8 mouse cellular contexts compared by ENCODE assay signal in genomic region chr8:107435421-107435961, GRCm38 (mm10). TPM values are rescaled to one million over a fixed set of nuclear protein-coding genes. Genes with fewer than 3 reads are reported as not detected.
DNase-seq lines count a peak whose midpoint lies in the region; ATAC-seq and TF ChIP-seq lines count a peak whose summit lies in the region.

No protein-coding gene starts in this region.

- intact Hi-C loops in left cerebral cortex, postnatal 36 days (cut with DNase I): no loop called here

- H3K9ac ChIP-seq in kidney, embryonic 15.5 days: peak overlapping the region; percentile 86
- H3K9ac ChIP-seq in intestine, embryonic 15.5 days: peak overlapping the region; percentile 92; the same call in 1 of the 2 replicates

- no peaks in the 10 kb centered on the region for H3K9me3 ChIP-seq in kidney, embryonic 15.5 days (replicated peaks)
- H3K9me3 ChIP-seq in intestine, embryonic 15.5 days: no peaks in the 10 kb centered on the region

- DNase-seq in kidney, adult 9 months: no peak
- DNase-seq in gastrocnemius, postnatal 4 days (ENCODE audit: low spot score in 2 of 2): no peak
- no peak for DNase-seq in left cerebral cortex, postnatal 36 days (ENCODE audit: low spot score in 2 of 2)
- DNase-seq in kidney, adult 18-20 months: no peak

- no peak for TF ChIP-seq CTCF in bone marrow macrophage, adult 2 months (IDR thresholded peaks at IDR 0.05; ENCODE audit: low read depth, low read length)

- H3K4me1 ChIP-seq in kidney, embryonic 15.5 days: peaks cover 20% of the 10 kb centered on the region
- peaks cover 19% of the 10 kb centered on the region for H3K4me1 ChIP-seq in bone marrow macrophage, adult 2 months (ENCODE audit: control insufficient read depth, insufficient read depth, low read length)
- H3K4me1 ChIP-seq in intestine, embryonic 15.5 days (replicated peaks): 0 out of 2 replicates have a peak, but pooled peaks cover 11% of the 10 kb centered on the region

- peak overlapping the region; percentile 81 for H3K4me3 ChIP-seq in kidney, embryonic 15.5 days (replicated peaks)
- H3K4me3 ChIP-seq in bone marrow macrophage, adult 2 months (ENCODE audit: insufficient read depth, low read length): peak overlapping the region; percentile 73
- peak overlapping the region; percentile 90 for H3K4me3 ChIP-seq in intestine, embryonic 15.5 days (replicated peaks)

- H3K4me2 ChIP-seq in kidney, embryonic 15.5 days: peak overlapping the region; percentile 70
- peak overlapping the region; percentile 82 for H3K4me2 ChIP-seq in intestine, embryonic 15.5 days (replicated peaks)

- no peak for TF ChIP-seq POLR2A in bone marrow macrophage, adult 2 months (IDR thresholded peaks at IDR 0.05; ENCODE audit: borderline replicate concordance, low read depth, low read length)

- no peak for ATAC-seq in kidney, embryonic 15.5 days (replicated peaks; ENCODE audit: low FRiP score)
- ATAC-seq in intestine, embryonic 15.5 days: peak; percentile 24
- 0 out of 2 replicates have a peak, but pooled peaks have one; percentile 12 for ATAC-seq in monocyte, adult 5-6 weeks (replicated peaks; ENCODE audit: insufficient number of reproducible peaks, low FRiP score, low TSS enrichment, poor library complexity, severe bottlenecking)

- no peaks in the 10 kb centered on the region for H3K27me3 ChIP-seq in kidney, embryonic 15.5 days
- no peaks in the 10 kb centered on the region for H3K27me3 ChIP-seq in intestine, embryonic 15.5 days (replicated peaks)

- no peaks in the 10 kb centered on the region for H3K36me3 ChIP-seq in kidney, embryonic 15.5 days
- H3K36me3 ChIP-seq in intestine, embryonic 15.5 days: no peaks in the 10 kb centered on the region

- WGBS in kidney, embryonic 15.5 days: 33% methylated on average over 11 of the region's 11 CpGs
- WGBS in intestine, embryonic 15.5 days: 28% methylated on average over 11 of the region's 11 CpGs

- H3K27ac ChIP-seq in kidney, embryonic 15.5 days: peak overlapping the region; percentile 91
- no peak overlapping the region for H3K27ac ChIP-seq in bone marrow macrophage, adult 2 months (ENCODE audit: insufficient read depth, low read depth, low read length)
- H3K27ac ChIP-seq in intestine, embryonic 15.5 days: peak overlapping the region; percentile 89; the same call in 1 of the 2 replicates

RNA-seq across cellular contexts. Expression of gene Wwp2, which starts 0.7 kb away (rescaled TPM):
- polyA plus RNA-seq in kidney, embryonic 15.5 days (2015; fragmentation: Nextera tagmentation; extraction: Ambion mirVana): 42.0 and 50.4 TPM in 2 replicates
- polyA plus RNA-seq in bone marrow macrophage, adult 2 months (2012; ENCODE audit: insufficient read depth, insufficient read length, missing spikeins): 64.7 and 68.1 TPM in 2 replicates
- 37.0 and 39.2 TPM in 2 replicates for polyA plus RNA-seq in intestine, embryonic 15.5 days (2015; fragmentation: Nextera tagmentation; extraction: Ambion mirVana)
- 86.5 to 110 TPM (median 92.8 TPM) in 3 replicates for total RNA-seq in monocyte, adult 5-6 weeks (2017)
- total RNA-seq in gastrocnemius, postnatal 4 days (2021): 10 to 100 TPM; 26.0 to 28.6 TPM
- 10 to 100 TPM; 37.6 to 40.5 TPM for total RNA-seq in left cerebral cortex, postnatal 36 days (2021)

RNA-seq across cellular contexts. Expression of gene Nob1, which starts 10.6 kb away (rescaled TPM):
- 86.1 and 89.0 TPM in 2 replicates for polyA plus RNA-seq in kidney, embryonic 15.5 days (2015; fragmentation: Nextera tagmentation; extraction: Ambion mirVana)
- polyA plus RNA-seq in bone marrow macrophage, adult 2 months (2012; ENCODE audit: insufficient read depth, insufficient read length, missing spikeins): 11.0 and 11.3 TPM in 2 replicates
- 74.4 and 74.8 TPM in 2 replicates for polyA plus RNA-seq in intestine, embryonic 15.5 days (2015; fragmentation: Nextera tagmentation; extraction: Ambion mirVana)
- 11.6 to 14.8 TPM (median 13.6 TPM) in 3 replicates for total RNA-seq in monocyte, adult 5-6 weeks (2017)
- 10 to 100 TPM; 25.8 to 30.0 TPM for total RNA-seq in gastrocnemius, postnatal 4 days (2021)
- 10 to 100 TPM; 35.7 to 36.2 TPM for total RNA-seq in left cerebral cortex, postnatal 36 days (2021)

RNA-seq across cellular contexts. Expression of gene Nqo1, which starts 32.5 kb away (rescaled TPM):
- 10.7 and 11.5 TPM in 2 replicates for polyA plus RNA-seq in kidney, embryonic 15.5 days (2015; fragmentation: Nextera tagmentation; extraction: Ambion mirVana)
- polyA plus RNA-seq in bone marrow macrophage, adult 2 months (2012; ENCODE audit: insufficient read depth, insufficient read length, missing spikeins): 18.3 and 20.6 TPM in 2 replicates
- 14.4 and 18.2 TPM in 2 replicates for polyA plus RNA-seq in intestine, embryonic 15.5 days (2015; fragmentation: Nextera tagmentation; extraction: Ambion mirVana)
- 0.78 to 4.0 TPM (median 3.0 TPM) in 3 replicates for total RNA-seq in monocyte, adult 5-6 weeks (2017)
- 1 to 10 TPM; 2.6 to 2.9 TPM for total RNA-seq in gastrocnemius, postnatal 4 days (2021)
- 1 to 10 TPM; 5.1 to 5.4 TPM for total RNA-seq in left cerebral cortex, postnatal 36 days (2021)
